Mouse (Mus musculus): ENCODE measurements around the gene Capn13. TPM values are rescaled to one million over a fixed set of nuclear protein-coding genes. Genes with fewer than 3 reads are reported as not detected.

Gene Capn13
- polyA plus RNA-seq, 1 experiment from 2014 or later: not detected

DNA sequence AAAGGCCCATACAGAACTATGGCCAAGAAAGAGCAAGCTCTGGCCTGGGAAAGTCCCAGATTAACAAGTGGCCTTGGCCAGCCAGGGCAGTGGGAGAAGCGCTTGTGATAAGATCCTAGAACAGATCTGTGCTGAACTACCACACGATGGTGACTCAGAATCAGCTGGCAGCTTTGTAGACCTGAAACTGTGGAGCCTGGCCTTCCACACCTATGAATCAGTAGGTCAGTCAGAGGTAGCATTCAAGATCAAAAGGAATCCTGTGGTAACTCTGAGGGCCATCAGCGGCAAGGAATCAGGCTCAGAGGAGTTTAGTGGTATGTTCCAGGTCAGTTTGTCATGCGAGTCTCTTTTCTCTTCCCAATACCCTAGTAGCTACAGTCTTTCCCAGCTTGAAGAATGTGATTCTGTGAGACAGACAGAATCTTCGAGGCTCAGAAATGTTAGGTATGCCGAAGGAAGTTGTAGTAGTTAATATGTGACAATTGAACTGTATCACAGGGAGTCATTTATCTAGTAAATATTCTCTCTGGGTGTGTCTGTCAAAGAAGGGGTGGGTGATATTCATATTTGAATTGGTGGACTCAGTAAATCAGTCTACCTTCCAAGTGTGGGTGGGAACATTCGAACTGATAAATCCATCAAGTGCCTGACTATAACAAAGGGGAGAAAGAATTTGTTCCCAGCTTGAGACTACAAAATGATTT is 22.7 kb downstream of the Capn13 start:
- Histone ChIP-seq H3K27me3 (ENCODE audit: control insufficient read depth, insufficient read depth, low read depth, low read length) (no peaks in the 10 kb centered on the region), H3K27ac (ENCODE audit: low read length) (no peak overlapping the region), H3K36me3 (ENCODE audit: control insufficient read depth, insufficient read depth, low read length) (no peaks in the 10 kb centered on the region), H3K4me3 (ENCODE audit: low read depth, low read length) (no peak overlapping the region), H3K9ac (ENCODE audit: low read depth, low read length) (no peak overlapping the region), H3K4me2 (ENCODE audit: low read length) (no peak overlapping the region), H3K9me3 (replicated peaks; ENCODE audit: control insufficient read depth, low read length, poor library complexity, severe bottlenecking) (no peaks in the 10 kb centered on the region), H3K4me1 (ENCODE audit: control insufficient read depth, insufficient read depth, low read length) (no peaks in the 10 kb centered on the region)
- 90% methylated on average over 7 of the region's 7 CpGs for WGBS
- no peak for ATAC-seq

DNA sequence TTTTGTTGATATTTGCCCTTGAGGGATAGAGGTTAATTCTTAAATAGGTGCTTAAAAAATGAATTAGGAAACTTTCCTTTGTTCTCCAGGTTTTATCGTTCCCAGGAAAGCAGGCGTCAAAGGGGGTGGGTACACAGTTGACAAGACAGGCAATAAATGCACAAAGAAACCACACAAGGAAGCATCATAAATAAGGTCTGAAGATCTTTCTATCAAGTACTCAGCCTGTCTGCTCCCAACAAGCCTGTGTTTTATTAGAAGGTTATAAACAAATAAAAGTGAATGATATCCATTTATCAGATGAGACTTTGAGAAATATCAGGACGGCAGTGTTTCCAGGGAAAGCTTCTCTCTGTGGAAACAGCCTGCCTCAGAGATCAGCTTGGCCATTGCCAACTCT is 33.3 kb downstream of the Capn13 start:
- Histone ChIP-seq H3K9me3 (replicated peaks; ENCODE audit: control insufficient read depth, low read length, poor library complexity, severe bottlenecking) (no peaks in the 10 kb centered on the region), H3K4me2 (ENCODE audit: low read length) (no peak overlapping the region), H3K4me1 (ENCODE audit: control insufficient read depth, insufficient read depth, low read length) (no peaks in the 10 kb centered on the region), H3K27ac (ENCODE audit: low read length) (no peak overlapping the region), H3K4me3 (ENCODE audit: low read depth, low read length) (no peak overlapping the region), H3K27me3 (ENCODE audit: control insufficient read depth, insufficient read depth, low read depth, low read length) (no peaks in the 10 kb centered on the region), H3K9ac (ENCODE audit: low read depth, low read length) (no peak overlapping the region), H3K36me3 (ENCODE audit: control insufficient read depth, insufficient read depth, low read length) (no peaks in the 10 kb centered on the region)
- ATAC-seq: no peak
- 83% methylated on average over 3 of the region's 3 CpGs for WGBS

DNA sequence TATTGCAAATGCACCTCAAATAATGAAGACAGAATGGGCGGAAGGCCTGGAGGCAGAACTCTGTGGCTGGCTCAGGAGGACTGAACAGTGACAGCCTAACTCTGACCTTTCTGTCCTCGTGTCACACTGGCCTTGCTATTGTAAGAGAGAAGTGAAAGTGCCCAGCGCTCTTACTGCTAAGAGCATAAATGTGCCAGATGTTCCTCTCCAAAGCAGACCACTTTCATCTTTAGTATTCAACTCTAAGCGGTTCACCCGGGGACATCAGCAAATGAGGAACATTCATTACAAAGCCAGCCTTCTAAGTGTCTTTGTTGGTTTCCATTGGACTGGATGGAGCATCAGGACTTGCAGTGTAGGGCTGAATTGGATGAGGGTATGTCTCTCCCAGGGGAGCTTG is 39.6 kb downstream of the Capn13 start:
- Histone ChIP-seq H3K27me3 (ENCODE audit: control insufficient read depth, insufficient read depth, low read depth, low read length) (no peaks in the 10 kb centered on the region), H3K9ac (ENCODE audit: low read depth, low read length) (no peak overlapping the region), H3K27ac (ENCODE audit: low read length) (no peak overlapping the region), H3K36me3 (ENCODE audit: control insufficient read depth, insufficient read depth, low read length) (no peaks in the 10 kb centered on the region), H3K4me2 (ENCODE audit: low read length) (no peak overlapping the region), H3K4me3 (ENCODE audit: low read depth, low read length) (no peak overlapping the region), H3K4me1 (ENCODE audit: control insufficient read depth, insufficient read depth, low read length) (no peaks in the 10 kb centered on the region), H3K9me3 (replicated peaks; ENCODE audit: control insufficient read depth, low read length, poor library complexity, severe bottlenecking) (no peaks in the 10 kb centered on the region)
- 67% methylated on average over 5 of the region's 5 CpGs for WGBS
- ATAC-seq: no peak

DNA sequence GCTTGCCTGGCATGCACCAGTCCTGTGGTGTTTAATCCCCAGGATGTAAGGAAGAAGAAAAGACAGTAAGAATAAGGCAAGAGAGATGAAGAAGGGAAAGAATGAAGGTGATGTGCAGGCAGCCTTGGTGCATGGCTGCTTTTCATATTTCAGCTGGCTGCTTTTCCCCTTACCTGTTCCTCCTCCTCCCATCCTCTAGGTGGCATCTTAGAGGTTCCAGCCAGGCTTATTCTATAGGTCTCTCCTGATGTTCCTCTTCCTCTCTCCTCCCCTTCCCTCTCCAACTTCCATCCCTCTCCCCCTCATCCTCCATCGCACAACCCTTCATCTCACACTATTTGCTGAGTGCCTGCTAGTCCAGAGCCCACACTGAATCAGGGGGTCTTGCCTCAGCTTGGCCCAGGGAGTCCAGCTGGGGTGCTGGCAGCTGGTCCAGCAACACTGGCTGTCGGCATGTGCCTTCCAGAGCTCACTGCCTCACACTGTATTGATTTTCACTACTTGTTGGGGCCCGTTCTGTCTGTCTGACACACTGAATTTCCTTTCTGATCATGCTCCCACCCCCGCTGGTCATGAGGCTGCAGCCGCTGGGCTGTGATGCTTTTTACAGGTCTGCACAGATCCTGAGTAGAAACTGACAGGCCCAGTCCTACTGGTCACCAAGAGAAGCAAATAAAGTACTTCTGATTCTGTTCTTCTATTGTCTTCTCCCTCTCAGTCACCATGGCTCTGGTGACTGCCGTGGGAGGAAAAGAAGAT is 56.9 kb downstream of the Capn13 start:
- peaks cover 3% of the 10 kb centered on the region; the same call in 1 of the 2 replicates for H3K4me1 ChIP-seq (ENCODE audit: control insufficient read depth, insufficient read depth, low read length)
- no peaks in the 10 kb centered on the region for H3K27me3 ChIP-seq (ENCODE audit: control insufficient read depth, insufficient read depth, low read depth, low read length)
- WGBS: 83% methylated on average over 6 of the region's 6 CpGs
- no peak overlapping the region for H3K9ac ChIP-seq (ENCODE audit: low read depth, low read length)
- H3K27ac ChIP-seq (ENCODE audit: low read length): no peak overlapping the region
- H3K4me3 ChIP-seq (ENCODE audit: low read depth, low read length): no peak overlapping the region
- H3K36me3 ChIP-seq (ENCODE audit: control insufficient read depth, insufficient read depth, low read length): no peaks in the 10 kb centered on the region
- H3K9me3 ChIP-seq (replicated peaks; ENCODE audit: control insufficient read depth, low read length, poor library complexity, severe bottlenecking): no peaks in the 10 kb centered on the region
- ATAC-seq: no peak
- H3K4me2 ChIP-seq (ENCODE audit: low read length): no peak overlapping the region

GRCm38 (mm10) chr17:73342673-73343072 is 58.0 kb downstream of the Capn13 start:
- Histone ChIP-seq H3K4me2 (ENCODE audit: low read length) (no peak overlapping the region), H3K9me3 (replicated peaks; ENCODE audit: control insufficient read depth, low read length, poor library complexity, severe bottlenecking) (no peaks in the 10 kb centered on the region), H3K36me3 (ENCODE audit: control insufficient read depth, insufficient read depth, low read length) (no peaks in the 10 kb centered on the region), H3K4me1 (ENCODE audit: control insufficient read depth, insufficient read depth, low read length) (peaks cover 3% of the 10 kb centered on the region; the same call in 1 of the 2 replicates), H3K9ac (ENCODE audit: low read depth, low read length) (no peak overlapping the region), H3K4me3 (ENCODE audit: low read depth, low read length) (no peak overlapping the region), H3K27me3 (ENCODE audit: control insufficient read depth, insufficient read depth, low read depth, low read length) (no peaks in the 10 kb centered on the region), H3K27ac (ENCODE audit: low read length) (no peak overlapping the region)
- ATAC-seq: peak; percentile 37; the same call in 1 of the 2 replicates
- 49% methylated on average over 14 of the region's 14 CpGs for WGBS

GRCm38 (mm10) chr17:73329071-73329470 is 71.6 kb downstream of the Capn13 start:
- H3K4me1 ChIP-seq (ENCODE audit: control insufficient read depth, insufficient read depth, low read length): peaks cover 2% of the 10 kb centered on the region; the same call in 1 of the 2 replicates
- no peaks in the 10 kb centered on the region for H3K9me3 ChIP-seq (replicated peaks; ENCODE audit: control insufficient read depth, low read length, poor library complexity, severe bottlenecking)
- H3K27me3 ChIP-seq (ENCODE audit: control insufficient read depth, insufficient read depth, low read depth, low read length): no peaks in the 10 kb centered on the region
- 64% methylated on average over 5 of the region's 5 CpGs for WGBS
- H3K9ac ChIP-seq (ENCODE audit: low read depth, low read length): no peak overlapping the region
- no peak overlapping the region for H3K4me3 ChIP-seq (ENCODE audit: low read depth, low read length)
- no peak overlapping the region for H3K27ac ChIP-seq (ENCODE audit: low read length)
- no peak overlapping the region for H3K4me2 ChIP-seq (ENCODE audit: low read length)
- ATAC-seq: no peak
- no peaks in the 10 kb centered on the region for H3K36me3 ChIP-seq (ENCODE audit: control insufficient read depth, insufficient read depth, low read length)

DNA sequence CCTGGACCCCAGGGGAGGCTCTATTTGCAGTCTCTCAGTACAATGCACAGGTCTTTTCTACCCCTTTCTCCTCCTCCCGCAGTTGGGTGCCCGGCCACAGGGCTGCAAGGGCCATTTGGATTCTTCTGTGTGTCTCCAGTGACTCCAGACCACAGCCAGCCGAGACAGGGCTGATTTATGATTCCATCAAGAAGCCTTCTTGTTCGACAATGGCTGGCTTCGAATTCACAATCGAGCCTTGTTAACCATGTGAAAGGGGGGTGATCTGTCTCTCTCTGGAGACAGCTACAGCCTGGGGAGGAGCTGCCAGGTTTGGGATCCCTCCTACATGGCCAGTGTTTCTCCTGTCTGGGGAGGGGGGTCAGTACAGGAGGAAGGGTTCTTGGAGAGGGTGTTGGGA is 75.4 kb downstream of the Capn13 start:
- Histone ChIP-seq H3K4me1 (ENCODE audit: control insufficient read depth, insufficient read depth, low read length) (no peaks in the 10 kb centered on the region), H3K4me2 (ENCODE audit: low read length) (no peak overlapping the region), H3K27me3 (ENCODE audit: control insufficient read depth, insufficient read depth, low read depth, low read length) (no peaks in the 10 kb centered on the region), H3K27ac (ENCODE audit: low read length) (no peak overlapping the region), H3K4me3 (ENCODE audit: low read depth, low read length) (no peak overlapping the region), H3K9ac (ENCODE audit: low read depth, low read length) (no peak overlapping the region), H3K9me3 (replicated peaks; ENCODE audit: control insufficient read depth, low read length, poor library complexity, severe bottlenecking) (no peaks in the 10 kb centered on the region), H3K36me3 (ENCODE audit: control insufficient read depth, insufficient read depth, low read length) (no peaks in the 10 kb centered on the region)
- WGBS: 44% methylated on average over 6 of the region's 6 CpGs
- no peak for ATAC-seq

DNA sequence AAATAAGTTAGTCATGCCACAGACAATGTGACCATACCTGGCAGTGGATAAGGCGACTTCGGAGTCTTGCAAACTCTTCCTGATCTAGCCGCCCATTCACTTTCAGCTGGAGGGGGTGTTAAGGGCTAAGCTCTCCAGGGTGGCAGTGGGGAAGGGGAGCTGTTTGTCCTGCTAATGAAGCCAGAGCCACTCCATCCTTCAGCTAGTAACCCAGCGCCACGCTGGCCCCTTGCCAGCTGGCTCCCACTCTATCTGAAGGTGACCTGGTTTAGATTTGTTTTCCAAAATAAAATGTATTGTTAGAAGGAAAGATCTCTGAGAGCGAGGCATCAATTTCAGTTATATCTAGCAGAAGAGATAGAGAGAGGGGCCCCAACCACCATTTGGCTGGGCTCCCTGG is 75.9 kb downstream of the Capn13 start:
- ATAC-seq: no peak
- H3K27me3 ChIP-seq (ENCODE audit: control insufficient read depth, insufficient read depth, low read depth, low read length): no peaks in the 10 kb centered on the region
- H3K36me3 ChIP-seq (ENCODE audit: control insufficient read depth, insufficient read depth, low read length): no peaks in the 10 kb centered on the region
- H3K4me2 ChIP-seq (ENCODE audit: low read length): no peak overlapping the region
- H3K4me1 ChIP-seq (ENCODE audit: control insufficient read depth, insufficient read depth, low read length): no peaks in the 10 kb centered on the region
- 58% methylated on average over 6 of the region's 6 CpGs for WGBS
- H3K4me3 ChIP-seq (ENCODE audit: low read depth, low read length): no peak overlapping the region
- no peak overlapping the region for H3K27ac ChIP-seq (ENCODE audit: low read length)
- no peaks in the 10 kb centered on the region for H3K9me3 ChIP-seq (replicated peaks; ENCODE audit: control insufficient read depth, low read length, poor library complexity, severe bottlenecking)
- H3K9ac ChIP-seq (ENCODE audit: low read depth, low read length): no peak overlapping the region

GRCm38 (mm10) chr17:73323981-73324380 is 76.7 kb downstream of the Capn13 start:
- no peak overlapping the region for H3K4me2 ChIP-seq (ENCODE audit: low read length)
- no peak overlapping the region for H3K9ac ChIP-seq (ENCODE audit: low read depth, low read length)
- no peaks in the 10 kb centered on the region for H3K27me3 ChIP-seq (ENCODE audit: control insufficient read depth, insufficient read depth, low read depth, low read length)
- 78% methylated on average over 3 of the region's 3 CpGs for WGBS
- H3K9me3 ChIP-seq (replicated peaks; ENCODE audit: control insufficient read depth, low read length, poor library complexity, severe bottlenecking): no peaks in the 10 kb centered on the region
- H3K4me3 ChIP-seq (ENCODE audit: low read depth, low read length): no peak overlapping the region
- H3K4me1 ChIP-seq (ENCODE audit: control insufficient read depth, insufficient read depth, low read length): no peaks in the 10 kb centered on the region
- H3K36me3 ChIP-seq (ENCODE audit: control insufficient read depth, insufficient read depth, low read length): no peaks in the 10 kb centered on the region
- no peak overlapping the region for H3K27ac ChIP-seq (ENCODE audit: low read length)
- no peak for ATAC-seq
